Mouse (Mus musculus): ENCODE results near the gene St6galnac3. TPM values are rescaled to one million over a fixed set of nuclear protein-coding genes. Genes with fewer than 3 reads are reported as not detected.

Gene St6galnac3
- polyA plus RNA-seq, 1 experiment from 2014 or later, result 34.4 TPM

DNA sequence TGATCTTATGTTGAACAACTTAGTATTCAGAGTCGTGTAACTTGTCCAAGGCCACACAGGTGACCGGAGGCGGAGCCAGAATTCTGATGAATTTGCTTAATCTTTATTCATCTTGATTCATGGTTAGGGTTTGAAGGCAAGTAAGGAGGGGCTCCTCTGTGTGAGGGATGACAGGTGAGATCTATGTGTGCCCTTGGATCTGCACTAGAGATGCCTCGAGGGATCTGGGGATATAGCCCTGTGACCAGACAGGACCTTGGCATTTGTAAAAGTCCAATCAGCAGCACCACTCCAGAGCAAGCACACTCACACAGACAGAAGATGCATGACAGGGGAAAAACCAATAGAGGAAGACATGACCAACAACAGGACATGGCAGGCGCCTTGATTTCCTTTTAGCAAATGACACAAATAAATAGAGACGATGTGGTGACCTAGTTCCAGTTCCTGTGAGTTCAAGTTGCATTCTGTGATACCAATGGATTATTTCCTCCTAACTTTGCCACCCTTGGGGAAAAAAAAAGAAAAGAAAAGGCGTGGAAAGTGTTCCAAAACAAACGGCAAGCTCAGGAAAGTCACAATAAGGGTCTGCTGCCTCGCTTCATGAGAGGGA is 1.4 kb downstream of the St6galnac3 start:
- no peak overlapping the region for H3K27ac ChIP-seq
- 57% methylated on average over 9 of the region's 9 CpGs for WGBS
- peaks cover 21% of the 10 kb centered on the region; the same call in 1 of the 2 replicates for H3K4me1 ChIP-seq (replicated peaks; ENCODE audit: insufficient read depth, low read length)
- H3K27me3 ChIP-seq (ENCODE audit: insufficient read depth, low read length), result no peaks in the 10 kb centered on the region
- peak overlapping the region; percentile 79 for H3K4me3 ChIP-seq (replicated peaks; ENCODE audit: low read depth, low read length)
- DNase-seq (ENCODE audit: low spot score) (no peak), ATAC-seq (replicated peaks; ENCODE audit: low FRiP score, low read depth) (no peak)
- H3K4me2 ChIP-seq (ENCODE audit: low read length), result peak overlapping the region; percentile 94
- peak overlapping the region; percentile 71; the same call in 1 of the 2 replicates for H3K9ac ChIP-seq (ENCODE audit: low read depth, low read length)
- TF ChIP-seq CTCF (IDR thresholded peaks at IDR 0.05; ENCODE audit: low read depth), result no peak
- H3K36me3 ChIP-seq (ENCODE audit: insufficient read depth, low read length), result no peaks in the 10 kb centered on the region
- no peaks in the 10 kb centered on the region for H3K9me3 ChIP-seq (replicated peaks; ENCODE audit: low read length)

DNA sequence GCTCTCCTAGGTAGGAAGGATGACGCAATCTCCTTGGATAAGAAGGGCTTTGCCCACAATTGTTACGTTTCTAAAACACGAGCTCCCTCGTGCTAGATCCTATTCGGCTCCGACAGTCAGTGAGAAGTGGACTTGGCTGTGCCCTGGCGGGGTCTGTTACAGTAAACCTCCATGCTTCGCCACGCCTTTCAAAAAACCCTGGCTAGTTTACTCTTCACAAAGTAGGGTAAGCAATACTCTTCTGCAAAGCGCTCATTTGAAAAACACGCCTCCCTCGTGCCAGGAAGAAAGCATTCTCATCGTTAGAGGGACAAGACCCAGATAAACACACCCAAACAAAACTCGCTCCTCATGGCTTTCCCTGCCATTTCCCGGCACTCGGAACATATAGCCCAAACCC is 3.4 kb downstream of the St6galnac3 start:
- H3K4me2 ChIP-seq (ENCODE audit: low read length), result no peak overlapping the region
- WGBS, result 80% methylated on average over 16 of the region's 16 CpGs
- H3K9ac ChIP-seq (ENCODE audit: low read depth, low read length), result no peak overlapping the region
- TF ChIP-seq CTCF (IDR thresholded peaks at IDR 0.05; ENCODE audit: low read depth), result no peak
- H3K27ac ChIP-seq, result no peak overlapping the region
- no peaks in the 10 kb centered on the region for H3K27me3 ChIP-seq (ENCODE audit: insufficient read depth, low read length)
- no peak overlapping the region for H3K4me3 ChIP-seq (replicated peaks; ENCODE audit: low read depth, low read length)
- DNase-seq (ENCODE audit: low spot score) (no peak), ATAC-seq (replicated peaks; ENCODE audit: low FRiP score, low read depth) (no peak)
- H3K9me3 ChIP-seq (replicated peaks; ENCODE audit: low read length), result no peaks in the 10 kb centered on the region
- H3K36me3 ChIP-seq (ENCODE audit: insufficient read depth, low read length), result no peaks in the 10 kb centered on the region
- H3K4me1 ChIP-seq (replicated peaks; ENCODE audit: insufficient read depth, low read length), result peaks cover 27% of the 10 kb centered on the region

GRCm38 (mm10) chr3:153720922-153721321 is 4.1 kb downstream of the St6galnac3 start:
- H3K27ac ChIP-seq, result no peak overlapping the region
- no peak for ATAC-seq (replicated peaks; ENCODE audit: low FRiP score, low read depth)
- no peak overlapping the region for H3K9ac ChIP-seq (ENCODE audit: low read depth, low read length)
- no peaks in the 10 kb centered on the region for H3K36me3 ChIP-seq (ENCODE audit: insufficient read depth, low read length)
- no peak overlapping the region for H3K4me3 ChIP-seq (replicated peaks; ENCODE audit: low read depth, low read length)
- no peak overlapping the region for H3K4me2 ChIP-seq (ENCODE audit: low read length)
- no peak for DNase-seq (ENCODE audit: low spot score)
- peaks cover 30% of the 10 kb centered on the region for H3K4me1 ChIP-seq (replicated peaks; ENCODE audit: insufficient read depth, low read length)
- no peaks in the 10 kb centered on the region for H3K9me3 ChIP-seq (replicated peaks; ENCODE audit: low read length)
- WGBS, result 68% methylated on average over 4 of the region's 4 CpGs
- no peak for TF ChIP-seq CTCF (IDR thresholded peaks at IDR 0.05; ENCODE audit: low read depth)
- no peaks in the 10 kb centered on the region for H3K27me3 ChIP-seq (ENCODE audit: insufficient read depth, low read length)

GRCm38 (mm10) chr3:153720296-153720695 is 4.7 kb downstream of the St6galnac3 start:
- no peak overlapping the region for H3K9ac ChIP-seq (ENCODE audit: low read depth, low read length)
- no peaks in the 10 kb centered on the region for H3K27me3 ChIP-seq (ENCODE audit: insufficient read depth, low read length)
- DNase-seq (ENCODE audit: low spot score) (no peak), ATAC-seq (replicated peaks; ENCODE audit: low FRiP score, low read depth) (no peak)
- no peaks in the 10 kb centered on the region for H3K9me3 ChIP-seq (replicated peaks; ENCODE audit: low read length)
- H3K4me2 ChIP-seq (ENCODE audit: low read length), result no peak overlapping the region
- H3K4me3 ChIP-seq (replicated peaks; ENCODE audit: low read depth, low read length), result no peak overlapping the region
- 42% methylated on average over 3 of the region's 3 CpGs for WGBS
- H3K27ac ChIP-seq, result peak overlapping the region; percentile 75
- TF ChIP-seq CTCF (IDR thresholded peaks at IDR 0.05; ENCODE audit: low read depth), result no peak
- peaks cover 34% of the 10 kb centered on the region for H3K4me1 ChIP-seq (replicated peaks; ENCODE audit: insufficient read depth, low read length)
- no peaks in the 10 kb centered on the region for H3K36me3 ChIP-seq (ENCODE audit: insufficient read depth, low read length)

GRCm38 (mm10) chr3:153719256-153719970 is 5.6 kb downstream of the St6galnac3 start:
- H3K27ac ChIP-seq, result peak overlapping the region; percentile 75
- TF ChIP-seq CTCF (IDR thresholded peaks at IDR 0.05; ENCODE audit: low read depth), result no peak
- no peaks in the 10 kb centered on the region for H3K36me3 ChIP-seq (ENCODE audit: insufficient read depth, low read length)
- H3K9me3 ChIP-seq (replicated peaks; ENCODE audit: low read length), result no peaks in the 10 kb centered on the region
- H3K4me3 ChIP-seq (replicated peaks; ENCODE audit: low read depth, low read length), result no peak overlapping the region
- H3K4me2 ChIP-seq (ENCODE audit: low read length), result no peak overlapping the region
- WGBS, result 51% methylated on average over 9 of the region's 9 CpGs
- H3K9ac ChIP-seq (ENCODE audit: low read depth, low read length), result no peak overlapping the region
- ATAC-seq (replicated peaks; ENCODE audit: low FRiP score, low read depth), result peak; percentile 26; the same call in 1 of the 2 replicates
- peak; percentile 72 for DNase-seq (ENCODE audit: low spot score)
- no peaks in the 10 kb centered on the region for H3K27me3 ChIP-seq (ENCODE audit: insufficient read depth, low read length)
- H3K4me1 ChIP-seq (replicated peaks; ENCODE audit: insufficient read depth, low read length), result peaks cover 39% of the 10 kb centered on the region

GRCm38 (mm10) chr3:153718724-153719123 is 6.2 kb downstream of the St6galnac3 start:
- WGBS, result 71% methylated on average over 8 of the region's 8 CpGs
- Histone ChIP-seq H3K27ac (no peak overlapping the region), H3K4me3 (replicated peaks; ENCODE audit: low read depth, low read length) (no peak overlapping the region), H3K27me3 (ENCODE audit: insufficient read depth, low read length) (no peaks in the 10 kb centered on the region), H3K4me1 (replicated peaks; ENCODE audit: insufficient read depth, low read length) (peaks cover 39% of the 10 kb centered on the region), H3K9me3 (replicated peaks; ENCODE audit: low read length) (no peaks in the 10 kb centered on the region), H3K9ac (ENCODE audit: low read depth, low read length) (no peak overlapping the region), H3K4me2 (ENCODE audit: low read length) (no peak overlapping the region), H3K36me3 (ENCODE audit: insufficient read depth, low read length) (no peaks in the 10 kb centered on the region)
- TF ChIP-seq CTCF (IDR thresholded peaks at IDR 0.05; ENCODE audit: low read depth), result no peak
- no peak for DNase-seq (ENCODE audit: low spot score)
- ATAC-seq (replicated peaks; ENCODE audit: low FRiP score, low read depth), result no peak

Data from kidney, postnatal 0 days (tissue).